Mouse (Mus musculus) forebrain, postnatal 0 days (tissue): ENCODE data around the gene Irgm1. TPM values are rescaled to one million over a fixed set of nuclear protein-coding genes. Genes with fewer than 3 reads are reported as not detected.
"Not testable (repeated sequence)": the region's sequence is repeated elsewhere in the genome, so short reads cannot be mapped to it uniquely, and the experiment has no call there.

ENCODE experiments used
- ATAC-seq: fragments of 200-750 bp; cut with Nextera tagmentation; 2 replicates; pipeline ENCODE4 v1.8.0; 2017; ENCODE audit warnings: mild to moderate bottlenecking, moderate library complexity
- DNase-seq: peaks from one replicate; pipeline ENCODE4 v3.0.0-alpha.2; 2015
- H3K27ac ChIP-seq: fragments of 300-500 bp; sonication (generic); 2 replicates; pipeline ENCODE4 v1.5.1; 2014; ENCODE audit warnings: low read depth, mild to moderate bottlenecking, antibody characterized with exemption, low read length, moderate library complexity, mixed read lengths
- H3K27me3 ChIP-seq: fragments of 300-500 bp; sonication (generic); 2 replicates; pipeline ENCODE4 v1.6.1; 2014; ENCODE audit warnings: mild to moderate bottlenecking, low read length, mixed read lengths; ENCODE audit not compliant: insufficient read depth
- H3K36me3 ChIP-seq: fragments of 300-500 bp; sonication (generic); 2 replicates; pipeline ENCODE4 v1.6.1; 2014; ENCODE audit warnings: mild to moderate bottlenecking, moderate library complexity; ENCODE audit not compliant: insufficient read depth
- H3K4me1 ChIP-seq: fragments of 300-500 bp; sonication (generic); 2 replicates; pipeline ENCODE4 v1.6.1; 2014; ENCODE audit warnings: antibody characterized with exemption; ENCODE audit not compliant: insufficient read depth
- H3K4me2 ChIP-seq: fragments of 300-500 bp; sonication (generic); 2 replicates; pipeline ENCODE4 v1.6.1; 2014; ENCODE audit warnings: low read depth, mild to moderate bottlenecking, moderate library complexity
- H3K4me3 ChIP-seq: fragments of 300-500 bp; sonication (generic); 2 replicates; pipeline ENCODE4 v1.5.1; 2014; ENCODE audit warnings: low read depth, low read length, mixed read lengths
- H3K9ac ChIP-seq: fragments of 300-500 bp; sonication (generic); 2 replicates; pipeline ENCODE4 v1.6.1; 2014; ENCODE audit warnings: mild to moderate bottlenecking
- H3K9me3 ChIP-seq: fragments of 300-500 bp; sonication (generic); 2 replicates; pipeline ENCODE4 v1.6.1; 2016; ENCODE audit warnings: low read length
- CTCF ChIP-seq: sonication (generic); IDR thresholded peaks from 2 replicates; pipeline ENCODE4 v1.5.1; 2016; ENCODE audit warnings: antibody characterized with exemption, control low read depth, low read depth
- WGBS: fragments of 180-500 bp; shearing (Covaris S2); extraction: QIAGEN DNeasy Blood & Tissue Kit; methylation state at CpG from one replicate; pipeline ENCODE4 v1.1.7; 2014; 5-methylcytosine and 5-hydroxymethylcytosine counted together
- polyA plus RNA-seq: library from polyadenylated mRNA; unstranded; fragments of >200 nt; fragmentation: Nextera tagmentation; extraction: Ambion mirVana; gene quantifications from 2 replicates; pipeline ENCODE4 v1.2.1, GENCODE M21; 2015
- total RNA-seq: library from RNA; depleted of rRNA; stranded (reverse); fragments of >200 nt; gene quantifications from 2 replicates; pipeline ENCODE4 v1.2.3, GENCODE M21; 2014

Gene Irgm1
- total and polyA plus RNA-seq, 2 experiments from 2014 or later = 4.9 to 6.7 TPM

DNA sequence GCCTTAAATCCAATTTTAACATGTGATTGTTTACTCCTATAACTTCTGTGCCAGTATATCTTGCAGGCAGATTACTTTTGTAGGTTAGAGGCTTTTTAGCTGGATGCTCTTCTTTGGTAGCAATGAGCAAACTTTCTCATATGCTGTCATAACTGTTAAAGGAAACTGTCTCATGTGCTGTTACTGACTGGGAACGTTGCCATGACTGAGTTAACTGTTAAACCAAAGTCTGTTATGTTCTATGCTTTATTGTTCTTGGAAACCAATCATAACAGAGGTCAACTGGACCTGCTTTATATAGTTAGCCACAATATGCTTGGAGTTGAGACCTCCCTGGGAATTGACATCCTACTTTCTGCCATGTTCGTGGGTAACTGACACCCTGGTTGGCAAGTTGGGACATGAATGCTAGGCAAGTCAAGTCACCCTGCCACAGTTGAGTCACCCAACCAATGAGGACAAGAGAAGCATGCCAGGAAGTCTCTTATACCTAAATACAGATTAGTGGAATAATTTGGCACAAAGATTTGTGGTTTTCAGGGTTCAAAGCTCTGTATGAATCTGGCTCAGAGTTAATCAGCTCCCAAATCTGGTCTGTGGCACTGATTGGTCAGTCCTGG, 27.4 kb upstream of the Irgm1 start:
- Histone ChIP-seq H3K4me1 (no peaks in the 10 kb centered on the region), H3K27ac (no peak overlapping the region), H3K36me3 (no peaks in the 10 kb centered on the region), H3K4me3 (no peak overlapping the region), H3K4me2 (no peak overlapping the region), H3K9me3 (no peaks in the 10 kb centered on the region), H3K9ac (no peak overlapping the region), H3K27me3 (no peaks in the 10 kb centered on the region)
- 69% methylated on average over 2 of the region's 2 CpGs for WGBS
- DNase-seq (no peak), ATAC-seq (no peak)
- no peak for TF ChIP-seq CTCF

- DNase-seq (no peak), ATAC-seq (no peak)
- no peak for TF ChIP-seq CTCF
- whole genome bisulfite sequencing = 95% methylated on average over 1 of the region's 1 CpGs
- Histone ChIP-seq H3K4me1 (no peaks in the 10 kb centered on the region), H3K4me2 (no peak overlapping the region), H3K36me3 (no peaks in the 10 kb centered on the region), H3K27me3 (no peaks in the 10 kb centered on the region), H3K9me3 (no peaks in the 10 kb centered on the region), H3K4me3 (no peak overlapping the region), H3K9ac (no peak overlapping the region), H3K27ac (no peak overlapping the region)
These were observed 5.2 kb upstream of the Irgm1 start for GRCm38 (mm10) chr11:48876680-48877079.

GRCm38 (mm10) chr11:48875343-48875837, 3.9 kb upstream of the Irgm1 start:
- not testable (repeated sequence) for H3K27ac ChIP-seq, H3K9me3 ChIP-seq, H3K4me3 ChIP-seq, H3K36me3 ChIP-seq, H3K27me3 ChIP-seq, ATAC-seq, H3K4me1 ChIP-seq, DNase-seq, H3K4me2 ChIP-seq, H3K9ac ChIP-seq
- WGBS = 69% methylated on average over 1 of the region's 1 CpGs

GRCm38 (mm10) chr11:48874465-48874864, 3.0 kb upstream of the Irgm1 start:
- 1% methylated on average over 4 of the region's 4 CpGs for WGBS
- no peaks in the 10 kb centered on the region for H3K27me3 ChIP-seq
- DNase-seq (peak; percentile 78), ATAC-seq (peak; percentile 87)
- H3K4me3 ChIP-seq = no peak overlapping the region
- H3K4me2 ChIP-seq = no peak overlapping the region
- H3K27ac ChIP-seq = no peak overlapping the region
- H3K9ac ChIP-seq = no peak overlapping the region
- H3K9me3 ChIP-seq = no peaks in the 10 kb centered on the region
- no peaks in the 10 kb centered on the region for H3K4me1 ChIP-seq
- peak; percentile 81 for TF ChIP-seq CTCF
- no peaks in the 10 kb centered on the region for H3K36me3 ChIP-seq

GRCm38 (mm10) chr11:48873591-48874290, 2.3 kb upstream of the Irgm1 start:
- H3K9ac ChIP-seq = no peak overlapping the region
- H3K4me1 ChIP-seq = no peaks in the 10 kb centered on the region
- TF ChIP-seq CTCF = no peak
- no peaks in the 10 kb centered on the region for H3K27me3 ChIP-seq
- H3K4me3 ChIP-seq = no peak overlapping the region
- no peak overlapping the region for H3K27ac ChIP-seq
- H3K36me3 ChIP-seq = no peaks in the 10 kb centered on the region
- WGBS = 76% methylated on average over 10 of the region's 10 CpGs
- no peak for ATAC-seq
- no peak for DNase-seq
- H3K9me3 ChIP-seq = no peaks in the 10 kb centered on the region
- H3K4me2 ChIP-seq = no peak overlapping the region

DNA sequence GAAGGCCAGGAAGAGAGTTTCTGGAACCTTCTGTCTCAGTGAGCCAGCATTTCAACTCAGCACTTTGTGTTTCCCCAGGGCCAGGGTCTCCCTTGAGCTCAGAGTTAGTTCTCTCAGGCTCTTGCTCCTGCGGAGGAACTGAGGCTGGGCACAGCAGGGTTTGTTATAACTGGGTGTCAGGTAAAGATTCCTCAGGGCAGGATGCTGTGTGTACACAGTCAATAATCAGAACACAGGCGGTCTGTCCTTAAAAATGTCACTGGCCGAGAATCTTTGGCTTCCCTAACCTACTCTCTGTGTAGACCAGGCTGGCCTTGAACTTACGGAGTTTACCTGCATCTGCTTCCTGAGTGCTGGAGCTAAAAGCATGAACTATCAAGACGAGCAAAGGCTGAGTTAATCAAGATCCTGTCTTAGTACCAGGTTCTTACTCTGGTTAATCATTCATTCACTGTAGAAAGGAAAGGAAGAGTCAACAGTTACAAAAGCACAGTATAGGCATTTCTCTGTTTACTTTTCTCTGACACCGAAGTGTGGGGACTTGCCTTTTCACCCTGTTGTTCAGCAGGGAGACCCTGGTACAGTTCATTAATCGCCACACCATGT, 1.3 kb upstream of the Irgm1 start:
- H3K9ac ChIP-seq = no peak overlapping the region

More for the DNA sequence above, 1.3 kb upstream of the Irgm1 start:
- H3K27me3 ChIP-seq = no peaks in the 10 kb centered on the region
- 83% methylated on average over 7 of the region's 7 CpGs for WGBS
- no peak overlapping the region for H3K4me3 ChIP-seq
- no peaks in the 10 kb centered on the region for H3K4me1 ChIP-seq
- DNase-seq (no peak), ATAC-seq (no peak)
- no peak overlapping the region for H3K4me2 ChIP-seq
- no peaks in the 10 kb centered on the region for H3K36me3 ChIP-seq
- H3K27ac ChIP-seq = no peak overlapping the region; the same call in 1 of the 2 replicates
- no peaks in the 10 kb centered on the region for H3K9me3 ChIP-seq
- TF ChIP-seq CTCF = no peak
